Mouse (Mus musculus) stomach, postnatal 0 days (tissue): ENCODE measurements at regions not wholly inside any gene's neighbourhood (a gene's known extent, or its start where the extent isn't known, plus 50 kb on each side); places are given as distances from the start of the nearest gene placed in this dataset.

Source experiments
- CTCF ChIP-seq: IDR thresholded peaks from 2 replicates; pipeline ENCODE4 v1.5.1; 2016; ENCODE audit warnings: antibody characterized with exemption, low read depth, mild to moderate bottlenecking, moderate library complexity
- EP300 ChIP-seq: optimal IDR thresholded peaks from 2 replicates; pipeline ENCODE3; 2016; ENCODE audit warnings: antibody characterized with exemption

DNA sequence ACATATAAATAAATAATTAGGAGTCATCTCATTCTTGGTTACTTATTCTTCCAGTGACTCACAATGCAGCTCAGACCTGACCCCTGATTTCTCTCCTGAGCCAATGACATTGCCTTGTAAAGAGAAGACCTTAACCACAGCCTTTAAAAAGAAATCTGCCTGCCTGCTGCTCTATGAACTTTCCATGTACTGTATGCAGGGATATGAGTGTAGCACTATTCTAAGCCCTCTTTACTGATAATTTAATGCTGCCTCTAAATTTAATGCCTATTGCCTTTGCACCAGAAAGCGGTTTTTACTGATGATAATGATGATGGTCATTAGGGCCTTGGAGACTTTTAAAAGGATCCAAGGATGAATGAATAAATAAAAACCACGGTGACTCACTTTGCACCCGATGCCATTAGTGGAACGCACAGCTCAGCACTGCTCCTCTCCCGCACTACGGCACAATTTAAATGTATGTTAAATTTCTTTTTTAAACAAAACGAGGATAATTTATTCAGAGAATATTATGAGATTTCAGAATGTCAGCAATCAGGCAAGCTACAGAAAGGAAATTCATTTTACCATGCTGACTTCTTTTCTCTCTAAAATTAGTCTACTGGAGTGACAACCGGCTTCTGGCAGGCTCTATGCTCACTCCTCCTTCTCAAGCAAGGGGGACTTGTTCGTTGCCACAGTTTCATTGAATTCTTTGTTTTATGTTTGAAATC is 139.5 kb upstream of the Zfp770 start:
- TF ChIP-seq CTCF (no peak), EP300 (no peak)
